ENCODE assay signal across 26 mouse cellular contexts in genomic region chr5:9453298-9453697, GRCm38 (mm10).
A peak's percentile ranks its signal among the peaks of the same experiment; 100 is the strongest.
DNase-seq lines count a peak whose midpoint lies in the region; ATAC-seq and TF ChIP-seq lines count a peak whose summit lies in the region.
"Had no signal": no experiment of that assay in that cellular context is flagged by ENCODE, and none has a peak within 500 bp of the region (broad histone marks: within the 10 kb centered on the region; RNA-seq: fewer than 3 reads in every experiment).

No protein-coding gene starts in this region.

- peak; percentile 54 for TF ChIP-seq CTCF in forebrain, postnatal 0 days (IDR thresholded peaks at IDR 0.05; ENCODE audit: low read depth)
- TF ChIP-seq CTCF in CH12.LX (conservative IDR thresholded peaks at IDR 0.05 in 1 of 2, IDR thresholded peaks at IDR 0.05 in 1 of 2; ENCODE audit: low read depth in 2 of 2, low read length in 2 of 2): peak in 1 of 2 experiments; percentile 45; a peak in 2 of 4 replicates
- peak; percentile 43; the same call in 1 of the 2 replicates for TF ChIP-seq CTCF in cortical plate, adult 2 months (IDR thresholded peaks at IDR 0.05; ENCODE audit: extremely low read depth, insufficient read depth, low read length)

- no peaks in the 10 kb centered on the region for H3K36me3 ChIP-seq in forebrain, postnatal 0 days (ENCODE audit: insufficient read depth)
- H3K36me3 ChIP-seq in forebrain, embryonic 14.5 days (ENCODE audit: control insufficient read depth, insufficient read depth, low read length): no peaks in the 10 kb centered on the region
- H3K36me3 ChIP-seq in CH12.LX (replicated peaks in 1 of 2; ENCODE audit: control insufficient read depth in 1 of 2, insufficient read depth in 1 of 2, low read length in 1 of 2): no peaks in the 10 kb centered on the region
- H3K36me3 ChIP-seq: embryonic facial prominence, embryonic 10.5 days; hindbrain, embryonic 15.5 days; limb, embryonic 13.5 days; liver, embryonic 12.5 days; midbrain, embryonic 12.5 days; neural tube, embryonic 13.5 days; stomach, embryonic 15.5 days had no signal

- peak; percentile 33 for TF ChIP-seq RAD21 in CH12.LX (IDR thresholded peaks at IDR 0.05; ENCODE audit: low read depth, low read length)

- H3K79me2 ChIP-seq in CH12.LX (replicated peaks; ENCODE audit: control insufficient read depth, extremely low read depth, insufficient read depth, poor library complexity, severe bottlenecking): no peaks in the 10 kb centered on the region

- TF ChIP-seq POLR2A in CH12.LX (IDR thresholded peaks at IDR 0.05; ENCODE audit: low read depth, low read length): no peak
- no peak for TF ChIP-seq POLR2A in cortical plate, adult 2 months (IDR thresholded peaks at IDR 0.05; ENCODE audit: extremely low read depth, insufficient read depth, low read length)

- no peak overlapping the region for H3K9ac ChIP-seq in forebrain, postnatal 0 days
- no peak overlapping the region for H3K9ac ChIP-seq in forebrain, embryonic 14.5 days (ENCODE audit: low read length)
- H3K9ac ChIP-seq in CH12.LX (ENCODE audit: insufficient read depth, low read depth): no peak overlapping the region
- H3K9ac ChIP-seq: hindbrain, embryonic 15.5 days; limb, embryonic 13.5 days; liver, embryonic 12.5 days; midbrain, embryonic 12.5 days; neural tube, embryonic 13.5 days; stomach, embryonic 15.5 days had no signal

- 90% methylated on average over 2 of the region's 2 CpGs for WGBS in forebrain, postnatal 0 days
- WGBS in forebrain, embryonic 14.5 days: 87% methylated on average over 2 of the region's 2 CpGs

- H3K27ac ChIP-seq in forebrain, postnatal 0 days (ENCODE audit: low read depth, low read length): no peak overlapping the region
- H3K27ac ChIP-seq in forebrain, embryonic 14.5 days (ENCODE audit: low read depth, low read length): no peak overlapping the region
- H3K27ac ChIP-seq in CH12.LX (ENCODE audit: insufficient read depth, low read depth): no peak overlapping the region
- H3K27ac ChIP-seq in cortical plate, adult 2 months (ENCODE audit: insufficient read depth, low read length): no peak overlapping the region
- H3K27ac ChIP-seq: embryonic facial prominence, embryonic 10.5 days; gastrocnemius, adult 2 months; hindbrain, embryonic 15.5 days; limb, embryonic 13.5 days; liver, embryonic 12.5 days; midbrain, embryonic 12.5 days; neural tube, embryonic 13.5 days; stomach, embryonic 15.5 days had no signal

- no peak overlapping the region for H3K4me3 ChIP-seq in forebrain, postnatal 0 days (ENCODE audit: low read depth, low read length)
- H3K4me3 ChIP-seq in forebrain, embryonic 14.5 days (ENCODE audit: low read depth, low read length): no peak overlapping the region
- no peak overlapping the region for H3K4me3 ChIP-seq in CH12.LX (replicated peaks in 1 of 3; ENCODE audit: low read depth in 2 of 3, low read length in 2 of 3, poor library complexity in 1 of 3)
- H3K4me3 ChIP-seq in cortical plate, adult 2 months (ENCODE audit: insufficient read depth, low read length): no peak overlapping the region
- H3K4me3 ChIP-seq: embryonic facial prominence, embryonic 10.5 days; gastrocnemius, adult 2 months; hindbrain, embryonic 15.5 days; limb, embryonic 13.5 days; liver, embryonic 12.5 days; midbrain, embryonic 12.5 days; myocyte; neural tube, embryonic 13.5 days; stomach, embryonic 15.5 days had no signal

- no peak for ATAC-seq in forebrain, postnatal 0 days
- no peak for ATAC-seq in forebrain, embryonic 14.5 days
- ATAC-seq: CD4-positive, CD25-positive, alpha-beta regulatory T cell, adult 4 months; forebrain, embryonic 16.5 days; intestine, embryonic 16.5 days; liver, embryonic 12.5 days had no signal

- H3K4me1 ChIP-seq in forebrain, postnatal 0 days (ENCODE audit: insufficient read depth): no peaks in the 10 kb centered on the region
- no peaks in the 10 kb centered on the region for H3K4me1 ChIP-seq in forebrain, embryonic 14.5 days (ENCODE audit: control insufficient read depth, insufficient read depth, low read length)
- H3K4me1 ChIP-seq in CH12.LX (ENCODE audit: control insufficient read depth in 1 of 2, insufficient read depth in 2 of 2): no peaks in the 10 kb centered on the region
- H3K4me1 ChIP-seq in cortical plate, adult 2 months (ENCODE audit: control insufficient read depth, insufficient read depth, low read length): no peaks in the 10 kb centered on the region
- H3K4me1 ChIP-seq: embryonic facial prominence, embryonic 10.5 days; hindbrain, embryonic 15.5 days; limb, embryonic 13.5 days; liver, embryonic 12.5 days; midbrain, embryonic 12.5 days; neural tube, embryonic 13.5 days; stomach, embryonic 15.5 days had no signal

- DNase-seq in forebrain, postnatal 0 days: peak; percentile 16
- DNase-seq in forebrain, embryonic 14.5 days (ENCODE audit: low spot score): no peak
- peak; percentile 6 for DNase-seq in left cerebral cortex, adult 11 months (ENCODE audit: low spot score)
- DNase-seq in left cerebral cortex, adult 18-20 months (ENCODE audit: low spot score in 2 of 2): no peak
- no peak for DNase-seq in CH12.LX (ENCODE audit: extremely low read depth)
- DNase-seq in right cerebral cortex, postnatal 25 days: no peak
- DNase-seq: cerebellum, adult 2 months; gastrocnemius, adult 2 months; kidney, adult 9 months; kidney, postnatal 36 days; lung, adult 18-20 months; lung, postnatal 10 days; right cerebral cortex, adult 18-20 months; thymus, adult 2 months had no signal

- in situ Hi-C loops in CH12.LX (cut with MboI; ENCODE audit: low pct_ligation_motif_present, low pct_unique_long_range_greater_than_20kb, low sequenced_read_pairs): no loop called here

- dilution Hi-C loops in CH12.LX (cut with MboI; ENCODE audit: extremely low pct_ligation_motif_present, extremely low pct_unique_long_range_greater_than_20kb, low sequenced_read_pairs): no loop called here

- no peaks in the 10 kb centered on the region for H3K27me3 ChIP-seq in forebrain, postnatal 0 days (ENCODE audit: insufficient read depth, low read length)
- no peaks in the 10 kb centered on the region for H3K27me3 ChIP-seq in forebrain, embryonic 14.5 days (replicated peaks; ENCODE audit: control insufficient read depth, insufficient read depth, low read length)
- H3K27me3 ChIP-seq in CH12.LX (replicated peaks): no peaks in the 10 kb centered on the region
- H3K27me3 ChIP-seq: hindbrain, embryonic 15.5 days; limb, embryonic 13.5 days; liver, embryonic 12.5 days; midbrain, embryonic 12.5 days; neural tube, embryonic 13.5 days; stomach, embryonic 15.5 days had no signal

- no peak for TF ChIP-seq EP300 in CH12.LX (IDR thresholded peaks at IDR 0.05; ENCODE audit: low read length)

- H3K9me3 ChIP-seq in forebrain, postnatal 0 days (ENCODE audit: low read length): no peaks in the 10 kb centered on the region
- no peaks in the 10 kb centered on the region for H3K9me3 ChIP-seq in forebrain, embryonic 14.5 days (replicated peaks; ENCODE audit: control insufficient read depth, low read length)
- H3K9me3 ChIP-seq in CH12.LX (replicated peaks; ENCODE audit: low read length): no peaks in the 10 kb centered on the region
- H3K9me3 ChIP-seq: embryonic facial prominence, embryonic 10.5 days; hindbrain, embryonic 15.5 days; limb, embryonic 13.5 days; liver, embryonic 12.5 days; midbrain, embryonic 12.5 days; neural tube, embryonic 13.5 days; stomach, embryonic 15.5 days had no signal

- H3K4me2 ChIP-seq in forebrain, postnatal 0 days (ENCODE audit: low read depth): no peak overlapping the region
- H3K4me2 ChIP-seq in forebrain, embryonic 14.5 days (ENCODE audit: low read length): no peak overlapping the region
- H3K4me2 ChIP-seq in CH12.LX (ENCODE audit: insufficient read depth, low read depth, poor library complexity, severe bottlenecking): no peak overlapping the region
- H3K4me2 ChIP-seq: hindbrain, embryonic 15.5 days; limb, embryonic 13.5 days; liver, embryonic 12.5 days; midbrain, embryonic 12.5 days; neural tube, embryonic 13.5 days; stomach, embryonic 15.5 days had no signal

TF ChIP-seq in CH12.LX, 34 proteins besides CTCF, POLR2A, EP300 and RAD21:
- TF ChIP-seq SMC3 (IDR thresholded peaks at IDR 0.05; ENCODE audit: low read depth, low read length) (peak; percentile 16; the same call in 1 of the 2 replicates), HCFC1 (IDR thresholded peaks at IDR 0.05; ENCODE audit: low read depth, low read length) (no peak)

Comparison
In these comparisons a context has a peak if more than half of its experiments do, and no peak if none do; other contexts are left out.
1. DNase-seq: peak in forebrain, postnatal 0 days (single experiment) and left cerebral cortex, adult 11 months (single experiment); none in forebrain, embryonic 14.5 days (single experiment), left cerebral cortex, adult 18-20 months (0 of 2), CH12.LX (single experiment) and right cerebral cortex, postnatal 25 days (single experiment).